Mouse (Mus musculus): ENCODE results near the gene Trappc1. TPM values are rescaled to one million over a fixed set of nuclear protein-coding genes. Genes with fewer than 3 reads are reported as not detected.
A peak's percentile ranks its signal among the peaks of the same experiment; 100 is the strongest.

The Trappc1 gene
- polyA plus RNA-seq, 1 experiment from 2014 or later = 71.5 TPM

- H3K9me3 ChIP-seq (ENCODE audit: low read length) = no peaks in the 10 kb centered on the region
- DNase-seq (no peak), ATAC-seq (no peak)
- H3K4me1 ChIP-seq (ENCODE audit: insufficient read depth) = 0 out of 2 replicates have a peak, but pooled peaks cover under 1% of the 10 kb centered on the region
- no peak overlapping the region for H3K9ac ChIP-seq (replicated peaks)
- no peak overlapping the region for H3K4me3 ChIP-seq (ENCODE audit: low read depth, low read length)
- no peak for TF ChIP-seq EP300 (IDR thresholded peaks at IDR 0.05; ENCODE audit: low read depth)
- H3K4me2 ChIP-seq (ENCODE audit: low read depth, low read length) = no peak overlapping the region
- peaks cover 48% of the 10 kb centered on the region for H3K36me3 ChIP-seq (replicated peaks; ENCODE audit: insufficient read depth, low read length)
- no peak overlapping the region for H3K27ac ChIP-seq (ENCODE audit: low read depth)
- H3K27me3 ChIP-seq (ENCODE audit: insufficient read depth, low read length) = no peaks in the 10 kb centered on the region
- WGBS (ENCODE audit: insufficient replicate concordance) = 83% methylated on average over 12 of the region's 12 CpGs
Measured at GRCm38 (mm10) chr11:69357690-69358089, 33.9 kb downstream of the Trappc1 start.

GRCm38 (mm10) chr11:69362021-69362420, 38.2 kb downstream of the Trappc1 start:
- no peak overlapping the region for H3K4me2 ChIP-seq (ENCODE audit: low read depth, low read length)
- no peak overlapping the region for H3K4me3 ChIP-seq (ENCODE audit: low read depth, low read length)

GRCm38 (mm10) chr11:69362479-69362878, 38.7 kb downstream of the Trappc1 start:
- DNase-seq (no peak), ATAC-seq (no peak)

More at GRCm38 (mm10) chr11:69362021-69362420, 38.2 kb downstream of the Trappc1 start:
- DNase-seq = no peak
- Histone ChIP-seq H3K9ac (replicated peaks) (no peak overlapping the region), H3K27me3 (ENCODE audit: insufficient read depth, low read length) (peaks cover 1% of the 10 kb centered on the region; the same call in 1 of the 2 replicates), H3K36me3 (replicated peaks; ENCODE audit: insufficient read depth, low read length) (peaks cover 24% of the 10 kb centered on the region; the same call in 1 of the 2 replicates), H3K4me1 (ENCODE audit: insufficient read depth) (peaks cover 27% of the 10 kb centered on the region), H3K27ac (ENCODE audit: low read depth) (no peak overlapping the region), H3K9me3 (ENCODE audit: low read length) (no peaks in the 10 kb centered on the region)
- 75% methylated on average over 7 of the region's 7 CpGs for WGBS (ENCODE audit: insufficient replicate concordance)
- no peak for ATAC-seq
- TF ChIP-seq EP300 (IDR thresholded peaks at IDR 0.05; ENCODE audit: low read depth) (no peak), CTCF (IDR thresholded peaks at IDR 0.05; ENCODE audit: low read depth) (no peak)

GRCm38 (mm10) chr11:69364376-69364775, 40.6 kb downstream of the Trappc1 start:
- TF ChIP-seq CTCF (IDR thresholded peaks at IDR 0.05; ENCODE audit: low read depth) (no peak), EP300 (IDR thresholded peaks at IDR 0.05; ENCODE audit: low read depth) (no peak)
- Histone ChIP-seq H3K4me3 (ENCODE audit: low read depth, low read length) (peak overlapping the region; percentile 32), H3K27ac (ENCODE audit: low read depth) (peak overlapping the region; percentile 84), H3K36me3 (replicated peaks; ENCODE audit: insufficient read depth, low read length) (peaks cover 15% of the 10 kb centered on the region; the same call in 1 of the 2 replicates), H3K9me3 (ENCODE audit: low read length) (no peaks in the 10 kb centered on the region), H3K4me1 (ENCODE audit: insufficient read depth) (peaks cover 37% of the 10 kb centered on the region), H3K27me3 (ENCODE audit: insufficient read depth, low read length) (peaks cover 18% of the 10 kb centered on the region), H3K9ac (replicated peaks) (peak overlapping the region; percentile 50), H3K4me2 (ENCODE audit: low read depth, low read length) (peak overlapping the region; percentile 62)
- ATAC-seq (peak; percentile 51), DNase-seq (no peak)
- 54% methylated on average over 8 of the region's 8 CpGs for WGBS (ENCODE audit: insufficient replicate concordance)

More at GRCm38 (mm10) chr11:69362479-69362878, 38.7 kb downstream of the Trappc1 start:
- TF ChIP-seq CTCF (IDR thresholded peaks at IDR 0.05; ENCODE audit: low read depth) = peak; percentile 26; the same call in 1 of the 2 replicates
- TF ChIP-seq EP300 (IDR thresholded peaks at IDR 0.05; ENCODE audit: low read depth) = no peak
- no peak overlapping the region for H3K9ac ChIP-seq (replicated peaks)
- no peaks in the 10 kb centered on the region for H3K9me3 ChIP-seq (ENCODE audit: low read length)
- H3K36me3 ChIP-seq (replicated peaks; ENCODE audit: insufficient read depth, low read length) = peaks cover 19% of the 10 kb centered on the region; the same call in 1 of the 2 replicates
- 96% methylated on average over 2 of the region's 2 CpGs for WGBS (ENCODE audit: insufficient replicate concordance)
- H3K27me3 ChIP-seq (ENCODE audit: insufficient read depth, low read length) = peaks cover 6% of the 10 kb centered on the region; the same call in 1 of the 2 replicates
- no peak overlapping the region for H3K4me3 ChIP-seq (ENCODE audit: low read depth, low read length)
- H3K4me2 ChIP-seq (ENCODE audit: low read depth, low read length) = 0 out of 2 replicates have a peak overlapping the region, but pooled peaks have one; percentile 6
- peaks cover 31% of the 10 kb centered on the region for H3K4me1 ChIP-seq (ENCODE audit: insufficient read depth)
- no peak overlapping the region for H3K27ac ChIP-seq (ENCODE audit: low read depth)

GRCm38 (mm10) chr11:69364910-69365309, 41.1 kb downstream of the Trappc1 start:
- H3K4me1 ChIP-seq (ENCODE audit: insufficient read depth) = peaks cover 37% of the 10 kb centered on the region
- no peaks in the 10 kb centered on the region for H3K9me3 ChIP-seq (ENCODE audit: low read length)
- peak overlapping the region; percentile 32 for H3K4me3 ChIP-seq (ENCODE audit: low read depth, low read length)
- H3K27me3 ChIP-seq (ENCODE audit: insufficient read depth, low read length) = peaks cover 20% of the 10 kb centered on the region
- TF ChIP-seq EP300 (IDR thresholded peaks at IDR 0.05; ENCODE audit: low read depth) = no peak
- no peak for TF ChIP-seq CTCF (IDR thresholded peaks at IDR 0.05; ENCODE audit: low read depth)
- WGBS (ENCODE audit: insufficient replicate concordance) = 29% methylated on average over 6 of the region's 6 CpGs
- peak; percentile 87 for ATAC-seq
- DNase-seq = peak; percentile 90
- H3K4me2 ChIP-seq (ENCODE audit: low read depth, low read length) = peak overlapping the region; percentile 62
- peak overlapping the region; percentile 84 for H3K27ac ChIP-seq (ENCODE audit: low read depth)
- peak overlapping the region; percentile 50; the same call in 1 of the 2 replicates for H3K9ac ChIP-seq (replicated peaks)
- H3K36me3 ChIP-seq (replicated peaks; ENCODE audit: insufficient read depth, low read length) = peaks cover 14% of the 10 kb centered on the region; the same call in 1 of the 2 replicates

GRCm38 (mm10) chr11:69365722-69366121, 41.9 kb downstream of the Trappc1 start:
- H3K9me3 ChIP-seq (ENCODE audit: low read length) = no peaks in the 10 kb centered on the region
- peaks cover 11% of the 10 kb centered on the region; the same call in 1 of the 2 replicates for H3K36me3 ChIP-seq (replicated peaks; ENCODE audit: insufficient read depth, low read length)
- H3K27me3 ChIP-seq (ENCODE audit: insufficient read depth, low read length) = peaks cover 20% of the 10 kb centered on the region
- H3K4me3 ChIP-seq (ENCODE audit: low read depth, low read length) = peak overlapping the region; percentile 83; the same call in 1 of the 2 replicates
- TF ChIP-seq EP300 (IDR thresholded peaks at IDR 0.05; ENCODE audit: low read depth) = no peak
- peak overlapping the region; percentile 87 for H3K4me2 ChIP-seq (ENCODE audit: low read depth, low read length)
- H3K4me1 ChIP-seq (ENCODE audit: insufficient read depth) = peaks cover 40% of the 10 kb centered on the region
- ATAC-seq (no peak), DNase-seq (no peak)
- 0 out of 2 replicates have a peak overlapping the region, but pooled peaks have one; percentile 21 for H3K9ac ChIP-seq (replicated peaks)
- peak overlapping the region; percentile 86 for H3K27ac ChIP-seq (ENCODE audit: low read depth)
- WGBS (ENCODE audit: insufficient replicate concordance) = 41% methylated on average over 6 of the region's 6 CpGs
